Mouse (Mus musculus) spleen, postnatal 10 days (tissue): ENCODE measurements around the gene Nceh1.

Source experiments
- DNase-seq, 2 experiments: peaks; one replicate each; pipeline ENCODE4 v3.0.0; 2021 to 2022; ENCODE audit warnings: low spot score in 2 of 2

Nceh1 gene

GRCm38 (mm10) chr3:27322591-27322990 lies 139.8 kb downstream of the Nceh1 start:
- no peak for DNase-seq

DNA sequence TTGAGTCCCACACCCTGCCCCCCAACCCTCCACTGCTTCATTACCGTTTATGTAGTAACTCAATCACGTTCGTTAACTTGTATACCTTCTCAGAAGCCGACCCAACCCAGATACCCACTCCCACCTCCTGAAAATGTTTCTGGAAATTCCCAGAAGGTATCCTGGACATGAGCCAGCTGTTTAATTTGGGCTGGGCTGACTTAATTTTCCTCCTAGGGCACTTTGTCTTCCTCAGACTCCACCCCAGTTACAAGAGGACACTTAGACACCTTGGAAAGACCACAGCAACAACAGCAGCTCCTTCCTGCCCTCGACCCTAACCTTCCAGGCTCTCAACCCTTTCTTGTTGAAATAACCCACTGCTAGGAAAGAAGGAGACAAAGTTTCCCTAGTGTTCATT lies 140.8 kb downstream of the Nceh1 start:
- DNase-seq: no peak

DNA sequence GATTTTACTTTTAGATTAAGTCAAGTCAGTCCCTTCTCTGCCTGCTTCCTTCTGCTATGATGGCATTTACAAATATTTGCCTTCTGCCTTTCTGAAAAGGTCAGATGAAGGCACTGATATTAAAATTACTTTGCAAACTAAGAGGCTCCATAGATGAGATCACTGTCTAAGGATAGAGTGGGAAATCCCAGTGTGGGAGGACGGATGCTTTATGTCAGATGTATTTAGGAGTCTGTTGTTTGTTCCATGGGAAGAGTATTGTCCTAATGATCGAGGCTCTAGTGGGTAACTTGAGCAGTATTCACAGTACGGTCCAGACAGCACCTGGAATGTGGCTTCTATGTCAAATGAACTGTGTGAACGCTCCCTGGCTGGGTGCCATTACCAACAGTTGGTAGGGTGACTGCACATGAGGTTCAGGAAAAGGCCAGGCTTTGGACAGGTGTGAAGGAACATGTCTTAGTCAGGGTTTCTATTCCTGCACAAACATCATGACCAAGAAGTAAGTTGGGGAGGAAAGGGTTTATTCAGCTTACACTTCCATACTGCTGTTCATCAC lies 143.9 kb downstream of the Nceh1 start:
- no peak for DNase-seq

DNA sequence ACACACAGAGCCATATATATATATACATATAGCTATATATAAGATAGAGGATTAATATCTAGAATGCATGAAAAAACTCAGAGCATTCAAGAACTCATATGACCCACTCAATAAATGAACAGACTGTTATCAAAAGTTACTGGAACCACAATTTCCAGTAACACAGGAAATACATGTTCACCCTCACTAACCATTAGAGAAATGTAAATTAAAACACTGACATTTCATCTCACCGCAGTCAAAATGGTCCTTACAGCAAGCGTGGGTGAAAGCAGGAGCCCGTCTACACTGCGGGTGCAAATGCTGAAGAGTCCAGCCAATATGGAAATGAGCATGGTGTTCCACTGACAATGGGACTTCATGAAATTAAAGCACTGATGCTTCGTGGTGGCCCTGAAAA lies 147.9 kb downstream of the Nceh1 start:
- DNase-seq: no peak
